Mouse (Mus musculus) ES-E14 (cell line): ENCODE data around the gene Prkar1b.

Experiments used
- CHD2 ChIP-seq: IDR thresholded peaks from 2 replicates; pipeline ENCODE4 v1.6.1; 2014; ENCODE audit warnings: mild to moderate bottlenecking, low read depth, low read length, inconsistent platforms
- ZNF384 ChIP-seq: IDR thresholded peaks from 2 replicates; pipeline ENCODE4 v1.6.1; 2012; ENCODE audit warnings: low read depth, low read length, inconsistent platforms

DNA sequence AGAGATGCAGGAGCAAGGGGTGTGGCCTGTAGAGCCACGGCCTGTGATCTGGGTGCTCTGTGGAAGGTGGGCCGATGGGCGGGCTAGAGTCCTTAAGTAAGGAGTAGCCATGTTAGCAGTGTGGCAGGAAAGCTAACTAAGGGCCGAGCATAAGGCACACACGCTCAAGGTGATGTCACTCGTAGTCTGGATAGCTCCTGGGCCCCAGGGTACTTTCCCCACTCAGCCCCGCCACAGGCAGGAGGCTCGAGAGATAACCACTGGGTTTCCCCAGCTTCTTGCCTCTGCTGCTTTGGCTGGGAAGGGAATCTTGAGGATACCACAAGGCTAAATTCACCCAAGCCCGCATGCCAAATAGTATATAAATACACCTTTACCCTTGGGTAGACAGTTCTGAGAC lies 178.4 kb downstream of the Prkar1b start:
- no peak for TF ChIP-seq CHD2
- TF ChIP-seq ZNF384, result no peak
